Mouse (Mus musculus) cortical plate, adult 2 months (tissue): ENCODE data around the gene Carmil1.

ENCODE experiments used
- CTCF ChIP-seq: fragments of 200-500 bp; IDR thresholded peaks from 2 replicates; pipeline ENCODE4 v1.5.1; 2011; ENCODE audit warnings: mild to moderate bottlenecking, control low read depth, low read length; ENCODE audit not compliant: insufficient read depth; ENCODE audit errors: extremely low read depth
- POLR2A ChIP-seq: fragments of 200-500 bp; IDR thresholded peaks from 2 replicates; pipeline ENCODE4 v1.6.1; 2011; ENCODE audit warnings: mild to moderate bottlenecking, low read length, control low read depth; ENCODE audit not compliant: insufficient read depth; ENCODE audit errors: extremely low read depth

GRCm38 (mm10) chr13:23990928-23991327, 289.7 kb downstream of the Carmil1 start, which contains the start of gene Scgn:
- no peak for TF ChIP-seq POLR2A
- no peak for TF ChIP-seq CTCF
